Comparison of ENCODE assay signal across 28 mouse cellular contexts in the genomic region with DNA sequence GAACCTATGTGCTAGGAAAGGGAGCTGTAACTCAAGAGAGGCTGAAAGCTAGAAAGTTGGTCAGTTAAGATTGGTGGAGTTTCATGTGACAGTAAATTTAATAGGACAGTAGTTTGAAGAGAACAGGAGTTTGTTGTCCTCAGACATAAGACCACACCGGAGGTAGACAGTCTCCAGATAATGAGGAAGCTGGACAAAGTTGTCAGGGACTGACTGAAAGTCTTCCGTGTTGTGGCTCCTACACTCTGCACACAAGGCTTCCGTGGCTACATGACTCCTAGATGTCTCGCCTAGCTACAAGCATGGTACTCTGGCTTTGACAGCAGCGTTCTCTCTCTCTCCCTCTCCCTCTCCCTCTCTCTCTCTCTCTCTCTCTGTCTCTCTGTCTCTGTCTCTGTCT.
DNase-seq lines count a peak whose midpoint lies in the region; ATAC-seq lines count a peak whose summit lies in the region.
"Had no signal": no experiment of that assay in that cellular context is flagged by ENCODE, and none has a peak within 500 bp of the region (broad histone marks: within the 10 kb centered on the region; RNA-seq: fewer than 3 reads in every experiment).

No protein-coding gene starts in this region.

- no peak overlapping the region for H3K4me2 ChIP-seq in intestine, embryonic 16.5 days (ENCODE audit: low read depth, low read length)
- no peak overlapping the region for H3K4me2 ChIP-seq in kidney, embryonic 14.5 days (replicated peaks; ENCODE audit: low read depth, low read length)
- H3K4me2 ChIP-seq: embryonic facial prominence, embryonic 13.5 days; embryonic facial prominence, embryonic 15.5 days; forebrain, embryonic 12.5 days had no signal

- WGBS in intestine, embryonic 16.5 days: 88% methylated on average over 5 of the region's 5 CpGs
- WGBS in hindbrain, embryonic 10.5 days: 86% methylated on average over 5 of the region's 5 CpGs
- WGBS in kidney, embryonic 14.5 days: 85% methylated on average over 5 of the region's 5 CpGs

- no peak overlapping the region for H3K4me3 ChIP-seq in intestine, embryonic 16.5 days (ENCODE audit: low read length)
- no peak overlapping the region for H3K4me3 ChIP-seq in hindbrain, embryonic 10.5 days
- H3K4me3 ChIP-seq in kidney, embryonic 14.5 days (ENCODE audit: low read length): no peak overlapping the region
- H3K4me3 ChIP-seq: embryonic facial prominence, embryonic 13.5 days; embryonic facial prominence, embryonic 15.5 days; erythroblast, embryonic 14.5 days; forebrain, embryonic 10.5 days; forebrain, embryonic 12.5 days had no signal

- no peak overlapping the region for H3K27ac ChIP-seq in intestine, embryonic 16.5 days (ENCODE audit: low read length)
- no peak overlapping the region for H3K27ac ChIP-seq in hindbrain, embryonic 10.5 days
- no peak overlapping the region for H3K27ac ChIP-seq in kidney, embryonic 14.5 days (ENCODE audit: low read depth, low read length)
- H3K27ac ChIP-seq: embryonic facial prominence, embryonic 13.5 days; embryonic facial prominence, embryonic 15.5 days; forebrain, embryonic 10.5 days; forebrain, embryonic 12.5 days had no signal

- H3K9ac ChIP-seq in intestine, embryonic 16.5 days (ENCODE audit: low read depth, low read length): no peak overlapping the region
- H3K9ac ChIP-seq in kidney, embryonic 14.5 days (ENCODE audit: low read depth, low read length): no peak overlapping the region
- H3K9ac ChIP-seq: embryonic facial prominence, embryonic 13.5 days; embryonic facial prominence, embryonic 15.5 days; forebrain, embryonic 12.5 days had no signal

- no peaks in the 10 kb centered on the region for H3K4me1 ChIP-seq in intestine, embryonic 16.5 days (ENCODE audit: control insufficient read depth, insufficient read depth, low read length)
- H3K4me1 ChIP-seq in hindbrain, embryonic 10.5 days (replicated peaks): no peaks in the 10 kb centered on the region
- no peaks in the 10 kb centered on the region for H3K4me1 ChIP-seq in kidney, embryonic 14.5 days (ENCODE audit: control insufficient read depth, insufficient read depth, low read length)
- H3K4me1 ChIP-seq: embryonic facial prominence, embryonic 13.5 days; embryonic facial prominence, embryonic 15.5 days; forebrain, embryonic 12.5 days had no signal

- no peak for DNase-seq in hindbrain, embryonic 10.5 days (ENCODE audit: low spot score)
- DNase-seq: adrenal gland, adult 8-10 months; adrenal gland, postnatal 14 days; adrenal gland, postnatal 36 days; B cell, adult 2 months; cerebellum, adult 11-12 months; cerebellum, adult 2 months; cerebellum, adult 9-10 months; cerebellum, postnatal 10 days; cerebellum, postnatal 25 days; embryo, embryonic 11 days had no signal

- H3K9me3 ChIP-seq in intestine, embryonic 16.5 days (ENCODE audit: control insufficient read depth, low read length): no peaks in the 10 kb centered on the region
- H3K9me3 ChIP-seq in hindbrain, embryonic 10.5 days: no peaks in the 10 kb centered on the region
- no peaks in the 10 kb centered on the region for H3K9me3 ChIP-seq in kidney, embryonic 14.5 days (ENCODE audit: control insufficient read depth, low read length)
- H3K9me3 ChIP-seq: embryonic facial prominence, embryonic 13.5 days; embryonic facial prominence, embryonic 15.5 days; forebrain, embryonic 10.5 days; forebrain, embryonic 12.5 days; G1E had no signal

- no peaks in the 10 kb centered on the region for H3K36me3 ChIP-seq in intestine, embryonic 16.5 days (ENCODE audit: control insufficient read depth, insufficient read depth, low read length)
- H3K36me3 ChIP-seq in hindbrain, embryonic 10.5 days: no peaks in the 10 kb centered on the region
- H3K36me3 ChIP-seq in kidney, embryonic 14.5 days (ENCODE audit: control insufficient read depth, insufficient read depth, low read length): no peaks in the 10 kb centered on the region
- H3K36me3 ChIP-seq: embryonic facial prominence, embryonic 13.5 days; embryonic facial prominence, embryonic 15.5 days; forebrain, embryonic 10.5 days; forebrain, embryonic 12.5 days; G1E had no signal

- no peaks in the 10 kb centered on the region for H3K27me3 ChIP-seq in intestine, embryonic 16.5 days (replicated peaks; ENCODE audit: control insufficient read depth, insufficient read depth, low read length)
- H3K27me3 ChIP-seq in hindbrain, embryonic 10.5 days (ENCODE audit: insufficient read depth, poor library complexity, severe bottlenecking): no peaks in the 10 kb centered on the region
- no peaks in the 10 kb centered on the region for H3K27me3 ChIP-seq in kidney, embryonic 14.5 days (ENCODE audit: control insufficient read depth, insufficient read depth, low read length)
- H3K27me3 ChIP-seq: CH12.LX; embryonic facial prominence, embryonic 13.5 days; embryonic facial prominence, embryonic 15.5 days; forebrain, embryonic 12.5 days; Patski had no signal

- peak; percentile 80 for ATAC-seq in common myeloid progenitor, adult 5-6 weeks (replicated peaks; ENCODE audit: low read depth, poor library complexity, severe bottlenecking)
- ATAC-seq in megakaryocyte, adult 5-6 weeks (ENCODE audit: poor library complexity, severe bottlenecking): peak; percentile 45; the same call in 1 of the 2 replicates
- ATAC-seq in megakaryocyte progenitor cell, adult 5-6 weeks (replicated peaks; ENCODE audit: poor library complexity): peak; percentile 46; the same call in 1 of the 2 replicates
- ATAC-seq in intestine, embryonic 16.5 days: no peak
- no peak for ATAC-seq in kidney, embryonic 14.5 days (ENCODE audit: low FRiP score, low TSS enrichment)
- ATAC-seq: activated CD4-positive, CD25-positive, alpha-beta regulatory T cell, adult 4 months; CD4-positive, CD25-positive, alpha-beta regulatory T cell, adult 4 months; forebrain, embryonic 14.5 days; forebrain, embryonic 16.5 days; Patski had no signal

Comparison
In these comparisons a context has a peak if more than half of its experiments do, and no peak if none do; other contexts are left out.
1. ATAC-seq: peak in common myeloid progenitor, adult 5-6 weeks (single experiment), megakaryocyte, adult 5-6 weeks (single experiment) and megakaryocyte progenitor cell, adult 5-6 weeks (single experiment); none in intestine, embryonic 16.5 days (single experiment) and kidney, embryonic 14.5 days (single experiment).